Mouse (Mus musculus): ENCODE results near the gene Abcc5.

- no peak for TF ChIP-seq POLR2A (IDR thresholded peaks at IDR 0.05; ENCODE audit: borderline replicate concordance, extremely low read depth, insufficient read depth, insufficient read length, poor library complexity, severe bottlenecking)
- no peak for TF ChIP-seq CTCF (IDR thresholded peaks at IDR 0.05; ENCODE audit: borderline replicate concordance, extremely low read depth, insufficient read depth, insufficient read length)
Observed at GRCm38 (mm10) chr16:20415211-20415610, 11.0 kb downstream of the Abcc5 start.
